In the genomic region with DNA sequence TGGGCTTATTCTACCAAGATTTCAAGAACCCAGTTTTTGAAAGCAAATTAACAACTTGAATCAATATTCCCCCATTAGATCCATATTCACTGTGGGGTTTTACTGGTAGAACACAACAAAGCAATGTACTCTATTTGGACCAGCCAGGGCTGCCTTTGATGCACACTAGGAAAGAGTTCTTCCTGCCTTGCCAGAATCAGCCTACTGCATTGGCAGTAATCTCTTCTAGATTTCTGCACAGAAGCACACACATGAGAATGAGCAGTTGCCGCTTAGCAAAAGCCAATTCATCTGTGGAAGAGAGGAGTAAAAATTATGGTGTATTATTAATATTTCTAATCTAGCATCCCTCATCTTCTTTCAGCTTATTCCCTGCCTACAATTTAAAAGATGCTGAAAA, we compare ENCODE assay signal across 19 mouse cellular contexts.
"Had no signal": no experiment of that assay in that cellular context is flagged by ENCODE, and none has a peak within 500 bp of the region (broad histone marks: within the 10 kb centered on the region; RNA-seq: fewer than 3 reads in every experiment).

No protein-coding gene starts in this region.

- H3K36me3 ChIP-seq: kidney, embryonic 15.5 days; limb, embryonic 13.5 days; liver, embryonic 15.5 days; midbrain, embryonic 10.5 days; neural tube, embryonic 15.5 days had no signal

- ATAC-seq: intestine, embryonic 16.5 days; lung, postnatal 0 days had no signal

- H3K9me3 ChIP-seq: kidney, embryonic 15.5 days; limb, embryonic 13.5 days; liver, embryonic 15.5 days; midbrain, embryonic 10.5 days; neural tube, embryonic 15.5 days had no signal

- DNase-seq: kidney, adult 2 months; kidney, postnatal 25 days; left cerebral cortex, postnatal 4 days; lung, adult 2 months; lung, postnatal 4 days; midbrain, embryonic 14.5 days; right cerebral cortex, postnatal 25 days; thymus, adult 2 months; thymus, postnatal 25 days had no signal

- H3K27ac ChIP-seq: hindbrain, embryonic 14.5 days; kidney, embryonic 15.5 days; limb, embryonic 13.5 days; liver, embryonic 15.5 days; midbrain, embryonic 10.5 days; neural tube, embryonic 15.5 days; stomach, postnatal 0 days had no signal

- H3K27me3 ChIP-seq: kidney, embryonic 15.5 days; limb, embryonic 13.5 days; liver, embryonic 15.5 days; neural tube, embryonic 15.5 days had no signal

- H3K4me3 ChIP-seq: kidney, embryonic 15.5 days; limb, embryonic 13.5 days; liver, embryonic 15.5 days; midbrain, embryonic 10.5 days; myocyte; neural tube, embryonic 15.5 days had no signal

- H3K4me1 ChIP-seq: kidney, embryonic 15.5 days; limb, embryonic 13.5 days; liver, embryonic 15.5 days; midbrain, embryonic 10.5 days; neural tube, embryonic 15.5 days had no signal

- H3K9ac ChIP-seq: hindbrain, embryonic 14.5 days; kidney, embryonic 15.5 days; limb, embryonic 13.5 days; liver, embryonic 15.5 days; neural tube, embryonic 15.5 days had no signal

- H3K4me2 ChIP-seq: hindbrain, embryonic 14.5 days; kidney, embryonic 15.5 days; limb, embryonic 13.5 days; liver, embryonic 15.5 days; neural tube, embryonic 15.5 days had no signal
